ENCODE assay signal across 22 mouse cellular contexts in genomic region chr3:31104936-31105335, GRCm38 (mm10). TPM values are rescaled to one million over a fixed set of nuclear protein-coding genes. Genes with fewer than 3 reads are reported as not detected.
DNase-seq lines count a peak whose midpoint lies in the region; ATAC-seq lines count a peak whose summit lies in the region.
"Had no signal": no experiment of that assay in that cellular context is flagged by ENCODE, and none has a peak within 500 bp of the region (broad histone marks: within the 10 kb centered on the region; RNA-seq: fewer than 3 reads in every experiment).

No protein-coding gene starts in this region.

- H3K9me3 ChIP-seq in megakaryocyte, embryonic 14.5 days = no peaks in the 10 kb centered on the region
- H3K9me3 ChIP-seq: forebrain, embryonic 10.5 days had no signal

- no peak for ATAC-seq in megakaryocyte, adult 5-6 weeks (ENCODE audit: poor library complexity, severe bottlenecking)
- ATAC-seq: activated CD4-positive, CD25-positive, alpha-beta regulatory T cell, adult 4 months; hindbrain, embryonic 16.5 days; Patski had no signal

- H3K27me3 ChIP-seq in megakaryocyte, embryonic 14.5 days (replicated peaks) = no peaks in the 10 kb centered on the region
- H3K27me3 ChIP-seq: Patski had no signal

- peak overlapping the region; percentile 46 for H3K4me3 ChIP-seq in megakaryocyte, embryonic 14.5 days (replicated peaks)
- H3K4me3 ChIP-seq: forebrain, embryonic 10.5 days had no signal

- peaks cover 12% of the 10 kb centered on the region for H3K36me3 ChIP-seq in megakaryocyte, embryonic 14.5 days (replicated peaks; ENCODE audit: low read length)

- H3K4me1 ChIP-seq in megakaryocyte, embryonic 14.5 days = peaks cover 52% of the 10 kb centered on the region

- peak; percentile 23 for DNase-seq in gastrocnemius, adult 18-20 months (ENCODE audit: low spot score)
- no peak for DNase-seq in gastrocnemius, adult 8-10 months (ENCODE audit: low spot score in 2 of 2)
- DNase-seq in lung, postnatal 10 days = peak; percentile 27
- no peak for DNase-seq in layer of hippocampus, postnatal 25 days (ENCODE audit: extremely low spot score in 1 of 2, low spot score in 1 of 2)
- no peak for DNase-seq in spleen, postnatal 36 days (ENCODE audit: low spot score in 2 of 2)
- DNase-seq: adrenal gland, postnatal 14 days; cerebellum, adult 11 months; cerebellum, postnatal 10 days; gastrocnemius, postnatal 14 days; kidney, adult 11 months; kidney, postnatal 10 days; layer of hippocampus, postnatal 36 days; retina, postnatal 1 day; thymus, postnatal 25 days had no signal

RNA-seq across cellular contexts. Expression of gene Skil, which starts 10.1 kb away (rescaled TPM):
- 10 to 100 TPM; 13.2 to 17.1 TPM for total RNA-seq in gastrocnemius, adult 18-20 months (2021)
- 10 to 100 TPM in 1 of 4 experiments, 1 to 10 TPM in 3; 8.6 to 12.2 (median 8.9) TPM for total RNA-seq in gastrocnemius, adult 8-10 months (2022)
- 1.2 TPM in 1 of 2 replicates, not detected in the other for polyA plus RNA-seq in megakaryocyte, embryonic 14.5 days (2012; ENCODE audit: insufficient read depth, low replicate concordance)
- 20.4 and 21.8 TPM in 2 replicates for total RNA-seq in megakaryocyte, adult 5-6 weeks (2015)
- 31.6 and 32.5 TPM in 2 replicates for total RNA-seq in megakaryocyte, adult 5-6 weeks (2017)
- 10 to 100 TPM; 67.6 to 70.0 TPM for total RNA-seq in layer of hippocampus, postnatal 25 days (2021)

RNA-seq across cellular contexts. Expression of gene Cldn11, which starts 44.8 kb away (rescaled TPM):
- under 1 TPM in 1 of 2 experiments, not detected in 1; 0.19 TPM for total RNA-seq in gastrocnemius, adult 18-20 months (2021)
- total RNA-seq in gastrocnemius, adult 8-10 months (2022) = under 1 TPM in 2 of 4 experiments, not detected in 2; 0.34 to 0.54 TPM
- not detected in 2 replicates for polyA plus RNA-seq in megakaryocyte, embryonic 14.5 days (2012; ENCODE audit: insufficient read depth, low replicate concordance)
- not detected in 2 replicates for total RNA-seq in megakaryocyte, adult 5-6 weeks (2015)
- not detected in 2 replicates for total RNA-seq in megakaryocyte, adult 5-6 weeks (2017)
- total RNA-seq in layer of hippocampus, postnatal 25 days (2021) = 100 to 1,000 TPM; 273 to 334 TPM
- total RNA-seq: hematopoietic stem cell, adult 5-6 weeks; monocyte, adult 5-6 weeks had no signal
- polyA plus RNA-seq: activated CD4-positive, CD25-positive, alpha-beta regulatory T cell, adult 4 months; Patski had no signal

Comparison
In these comparisons a context has a peak if more than half of its experiments do, and no peak if none do; other contexts are left out.
1. DNase-seq: peak in gastrocnemius, adult 18-20 months (single experiment) and lung, postnatal 10 days (single experiment); none in gastrocnemius, adult 8-10 months (0 of 2), layer of hippocampus, postnatal 25 days (0 of 2) and spleen, postnatal 36 days (0 of 2).
2. RNA of gene Cldn11, which starts 44.8 kb away (total RNA-seq): 273 to 334 TPM in layer of hippocampus, postnatal 25 days; 0.34 to 0.54 TPM in gastrocnemius, adult 8-10 months, 0.19 TPM in gastrocnemius, adult 18-20 months and not detected in megakaryocyte, adult 5-6 weeks; every median in the first group is over 100 times any median in the second.